Mouse (Mus musculus): Measurements from ENCODE around the gene Elmsan1. TPM values are rescaled to one million over a fixed set of nuclear protein-coding genes. Genes with fewer than 3 reads are reported as not detected.

The Elmsan1 gene
- polyA plus RNA-seq, 1 experiment from 2014 or later: 2.8 TPM

GRCm38 (mm10) chr12:84217508-84218131 is 1.1 kb downstream of the Elmsan1 start:
- DNase-seq: peak; percentile 53
- peak; percentile 24 for ATAC-seq
- peaks cover 18% of the 10 kb centered on the region for H3K36me3 ChIP-seq (replicated peaks; ENCODE audit: insufficient read depth, low read length)
- WGBS (ENCODE audit: insufficient replicate concordance): 3% methylated on average over 21 of the region's 21 CpGs
- H3K4me2 ChIP-seq (ENCODE audit: low read depth, low read length): peak overlapping the region; percentile 83
- H3K27me3 ChIP-seq (ENCODE audit: insufficient read depth, low read length): no peaks in the 10 kb centered on the region
- no peaks in the 10 kb centered on the region for H3K9me3 ChIP-seq (ENCODE audit: low read length)
- H3K4me1 ChIP-seq (ENCODE audit: insufficient read depth): peaks cover 61% of the 10 kb centered on the region
- peak overlapping the region; percentile 88 for H3K4me3 ChIP-seq (ENCODE audit: low read depth, low read length)
- H3K9ac ChIP-seq (replicated peaks): peak overlapping the region; percentile 98
- peak overlapping the region; percentile 97 for H3K27ac ChIP-seq (ENCODE audit: low read depth)
- no peak for TF ChIP-seq CTCF (IDR thresholded peaks at IDR 0.05; ENCODE audit: low read depth)
- TF ChIP-seq EP300 (IDR thresholded peaks at IDR 0.05; ENCODE audit: low read depth): no peak

- no peaks in the 10 kb centered on the region for H3K9me3 ChIP-seq (ENCODE audit: low read length)
- peak overlapping the region; percentile 83 for H3K4me2 ChIP-seq (ENCODE audit: low read depth, low read length)
- H3K9ac ChIP-seq (replicated peaks): peak overlapping the region; percentile 98
- no peak for TF ChIP-seq EP300 (IDR thresholded peaks at IDR 0.05; ENCODE audit: low read depth)
- no peak for TF ChIP-seq CTCF (IDR thresholded peaks at IDR 0.05; ENCODE audit: low read depth)
- WGBS (ENCODE audit: insufficient replicate concordance): 48% methylated on average over 4 of the region's 4 CpGs
- H3K27ac ChIP-seq (ENCODE audit: low read depth): peak overlapping the region; percentile 97
- ATAC-seq: no peak
- peak overlapping the region; percentile 88 for H3K4me3 ChIP-seq (ENCODE audit: low read depth, low read length)
- no peak for DNase-seq
- H3K27me3 ChIP-seq (ENCODE audit: insufficient read depth, low read length): no peaks in the 10 kb centered on the region
- peaks cover 18% of the 10 kb centered on the region for H3K36me3 ChIP-seq (replicated peaks; ENCODE audit: insufficient read depth, low read length)
- peaks cover 56% of the 10 kb centered on the region for H3K4me1 ChIP-seq (ENCODE audit: insufficient read depth)
Measured at GRCm38 (mm10) chr12:84217111-84217507, 1.6 kb downstream of the Elmsan1 start.

GRCm38 (mm10) chr12:84215758-84216440 is 2.8 kb downstream of the Elmsan1 start:
- H3K4me1 ChIP-seq (ENCODE audit: insufficient read depth): peaks cover 54% of the 10 kb centered on the region

GRCm38 (mm10) chr12:84214495-84215175 is 4.0 kb downstream of the Elmsan1 start:
- Histone ChIP-seq H3K9ac (replicated peaks) (no peak overlapping the region), H3K4me3 (ENCODE audit: low read depth, low read length) (no peak overlapping the region), H3K4me2 (ENCODE audit: low read depth, low read length) (no peak overlapping the region), H3K36me3 (replicated peaks; ENCODE audit: insufficient read depth, low read length) (peaks cover 25% of the 10 kb centered on the region), H3K27ac (ENCODE audit: low read depth) (peak overlapping the region; percentile 31; the same call in 1 of the 2 replicates), H3K4me1 (ENCODE audit: insufficient read depth) (peaks cover 53% of the 10 kb centered on the region), H3K27me3 (ENCODE audit: insufficient read depth, low read length) (no peaks in the 10 kb centered on the region), H3K9me3 (ENCODE audit: low read length) (no peaks in the 10 kb centered on the region)
- ATAC-seq (no peak), DNase-seq (no peak)
- WGBS (ENCODE audit: insufficient replicate concordance): 74% methylated on average over 14 of the region's 14 CpGs
- TF ChIP-seq CTCF (IDR thresholded peaks at IDR 0.05; ENCODE audit: low read depth): no peak
- TF ChIP-seq EP300 (IDR thresholded peaks at IDR 0.05; ENCODE audit: low read depth): no peak

More at GRCm38 (mm10) chr12:84215758-84216440, 2.8 kb downstream of the Elmsan1 start:
- TF ChIP-seq EP300 (IDR thresholded peaks at IDR 0.05; ENCODE audit: low read depth): no peak
- no peak for TF ChIP-seq CTCF (IDR thresholded peaks at IDR 0.05; ENCODE audit: low read depth)
- no peak overlapping the region for H3K4me3 ChIP-seq (ENCODE audit: low read depth, low read length)
- DNase-seq (no peak), ATAC-seq (no peak)
- 69% methylated on average over 11 of the region's 11 CpGs for WGBS (ENCODE audit: insufficient replicate concordance)
- no peak overlapping the region; the same call in 1 of the 2 replicates for H3K4me2 ChIP-seq (ENCODE audit: low read depth, low read length)
- no peaks in the 10 kb centered on the region for H3K27me3 ChIP-seq (ENCODE audit: insufficient read depth, low read length)
- no peak overlapping the region for H3K9ac ChIP-seq (replicated peaks)
- H3K9me3 ChIP-seq (ENCODE audit: low read length): no peaks in the 10 kb centered on the region
- H3K36me3 ChIP-seq (replicated peaks; ENCODE audit: insufficient read depth, low read length): peaks cover 21% of the 10 kb centered on the region
- 0 out of 2 replicates have a peak overlapping the region, but pooled peaks have one; percentile 16 for H3K27ac ChIP-seq (ENCODE audit: low read depth)

- H3K4me2 ChIP-seq (ENCODE audit: low read depth, low read length): no peak overlapping the region
- WGBS (ENCODE audit: insufficient replicate concordance): 59% methylated on average over 4 of the region's 4 CpGs
- no peak for TF ChIP-seq EP300 (IDR thresholded peaks at IDR 0.05; ENCODE audit: low read depth)
- TF ChIP-seq CTCF (IDR thresholded peaks at IDR 0.05; ENCODE audit: low read depth): no peak
- no peak for DNase-seq
- H3K27me3 ChIP-seq (ENCODE audit: insufficient read depth, low read length): no peaks in the 10 kb centered on the region
- H3K9me3 ChIP-seq (ENCODE audit: low read length): no peaks in the 10 kb centered on the region
- H3K4me3 ChIP-seq (ENCODE audit: low read depth, low read length): no peak overlapping the region
- ATAC-seq: peak; percentile 28; the same call in 1 of the 2 replicates
- H3K36me3 ChIP-seq (replicated peaks; ENCODE audit: insufficient read depth, low read length): peaks cover 25% of the 10 kb centered on the region
- peaks cover 62% of the 10 kb centered on the region for H3K4me1 ChIP-seq (ENCODE audit: insufficient read depth)
- no peak overlapping the region for H3K9ac ChIP-seq (replicated peaks)
- no peak overlapping the region for H3K27ac ChIP-seq (ENCODE audit: low read depth)
Measured at GRCm38 (mm10) chr12:84212297-84212696, 6.4 kb downstream of the Elmsan1 start.

GRCm38 (mm10) chr12:84211021-84211538 is 7.6 kb downstream of the Elmsan1 start:
- Histone ChIP-seq H3K4me2 (ENCODE audit: low read depth, low read length) (no peak overlapping the region), H3K9ac (replicated peaks) (no peak overlapping the region), H3K4me3 (ENCODE audit: low read depth, low read length) (no peak overlapping the region), H3K36me3 (replicated peaks; ENCODE audit: insufficient read depth, low read length) (peaks cover 21% of the 10 kb centered on the region), H3K9me3 (ENCODE audit: low read length) (no peaks in the 10 kb centered on the region), H3K27me3 (ENCODE audit: insufficient read depth, low read length) (no peaks in the 10 kb centered on the region), H3K4me1 (ENCODE audit: insufficient read depth) (peaks cover 62% of the 10 kb centered on the region), H3K27ac (ENCODE audit: low read depth) (no peak overlapping the region)
- ATAC-seq: no peak
- DNase-seq: no peak
- no peak for TF ChIP-seq EP300 (IDR thresholded peaks at IDR 0.05; ENCODE audit: low read depth)
- TF ChIP-seq CTCF (IDR thresholded peaks at IDR 0.05; ENCODE audit: low read depth): no peak
- 77% methylated on average over 9 of the region's 9 CpGs for WGBS (ENCODE audit: insufficient replicate concordance)
